Mouse (Mus musculus) B cell, adult (primary cell): ENCODE data around the gene Chst3. TPM values are rescaled to one million over a fixed set of nuclear protein-coding genes. Genes with fewer than 3 reads are reported as not detected.

Experiments used
- total RNA-seq: library from RNA; stranded (reverse); gene quantifications from 4 replicates; pipeline ENCODE4 v1.2.4, GENCODE M21; 2023; ENCODE audit not compliant: inconsistent age

The Chst3 gene
- total RNA-seq = 137 to 151 TPM (median 142 TPM) in 4 replicates

GRCm38 (mm10) chr10:60218591-60219499 lies at the start of gene Chst3:
Chst3 (minus strand) TSS chr10:60219260.

Other genes starting within 250 kb of the Chst3 start
- gene Ascc1, start 216.5 kb downstream of the Chst3 start, total RNA-seq = 16.9 to 20.3 TPM (median 17.8 TPM) in 4 replicates
- 56.0 to 70.3 TPM (median 62.8 TPM) in 4 replicates for gene Anapc16, start 216.1 kb downstream of the Chst3 start, total RNA-seq
- 1.0 to 1.7 TPM (median 1.3 TPM) in 4 replicates for gene Spock2, start 113.0 kb downstream of the Chst3 start, total RNA-seq
- gene Psap, start 58.4 kb upstream of the Chst3 start, total RNA-seq = 605 to 728 TPM (median 670 TPM) in 4 replicates
- gene Vsir, start 127.6 kb upstream of the Chst3 start, total RNA-seq = 18.2 to 30.0 TPM (median 25.2 TPM) in 4 replicates
- not detected in 4 replicates for gene Gm17455, start 180.5 kb upstream of the Chst3 start, total RNA-seq